Mouse (Mus musculus): Measurements from ENCODE around the gene Tmem259. TPM values are rescaled to one million over a fixed set of nuclear protein-coding genes. Genes with fewer than 3 reads are reported as not detected.

The Tmem259 gene
- polyA plus RNA-seq (2014; fragmentation: Illumina TruSeq; extraction: RNeasy Lipid Tissue Mini Kit (QIAGEN cat#74804); ENCODE audit: low replicate concordance), result 0.45 TPM

GRCm38 (mm10) chr10:79984195-79984816 is at the start of gene Tmem259:
TSS of gene Tmem259 (minus strand) at chr10:79984330.

GRCm38 (mm10) chr10:80016511-80016910 is 32.4 kb upstream of the Tmem259 start, which contains the start of gene Arhgap45:
TSS of gene Arhgap45 (plus strand) at chr10:80016653.

GRCm38 (mm10) chr10:79996272-79997033 is 12.3 kb upstream of the Tmem259 start, which contains the start of gene Abca7:
TSS of gene Abca7 (plus strand) at chr10:79996494.

GRCm38 (mm10) chr10:79988506-79989271 is 4.6 kb upstream of the Tmem259 start, which contains the start of gene Cnn2:
TSS of gene Cnn2 (plus strand) at chr10:79988584.

GRCm38 (mm10) chr10:79970415-79971182 is 13.5 kb downstream of the Tmem259 start, which contains the start of gene Grin3b:
TSS of gene Grin3b (plus strand) at chr10:79970715.

GRCm38 (mm10) chr10:79959847-79960601 is 24.1 kb downstream of the Tmem259 start, which contains the start of gene Wdr18:
TSS of gene Wdr18 (plus strand) at chr10:79960152.

GRCm38 (mm10) chr10:79926491-79927323 is 57.4 kb downstream of the Tmem259 start, which contains the start of gene Arid3a:
TSS of gene Arid3a (plus strand) at chr10:79927043.

Other genes with a start within 250 kb of the Tmem259 start
- not detected for gene Polrmt, start 237.7 kb downstream of the Tmem259 start, polyA plus RNA-seq (2014; fragmentation: Illumina TruSeq; extraction: RNeasy Lipid Tissue Mini Kit (QIAGEN cat#74804); ENCODE audit: low replicate concordance)
- gene Fgf22, start 229.3 kb downstream of the Tmem259 start, polyA plus RNA-seq (2014; fragmentation: Illumina TruSeq; extraction: RNeasy Lipid Tissue Mini Kit (QIAGEN cat#74804); ENCODE audit: low replicate concordance), result not detected
- gene Rnf126, start 217.4 kb downstream of the Tmem259 start, polyA plus RNA-seq (2014; fragmentation: Illumina TruSeq; extraction: RNeasy Lipid Tissue Mini Kit (QIAGEN cat#74804); ENCODE audit: low replicate concordance), result 0.41 TPM
- gene Fstl3, start 207.1 kb downstream of the Tmem259 start, polyA plus RNA-seq (2014; fragmentation: Illumina TruSeq; extraction: RNeasy Lipid Tissue Mini Kit (QIAGEN cat#74804); ENCODE audit: low replicate concordance), result 0.45 TPM
- not detected for gene Prss57, start 193.4 kb downstream of the Tmem259 start, polyA plus RNA-seq (2014; fragmentation: Illumina TruSeq; extraction: RNeasy Lipid Tissue Mini Kit (QIAGEN cat#74804); ENCODE audit: low replicate concordance)
- not detected for gene Palm, start 190.8 kb downstream of the Tmem259 start, polyA plus RNA-seq (2014; fragmentation: Illumina TruSeq; extraction: RNeasy Lipid Tissue Mini Kit (QIAGEN cat#74804); ENCODE audit: low replicate concordance)
- 3.9 TPM for gene Misp, start 163.3 kb downstream of the Tmem259 start, polyA plus RNA-seq (2014; fragmentation: Illumina TruSeq; extraction: RNeasy Lipid Tissue Mini Kit (QIAGEN cat#74804); ENCODE audit: low replicate concordance)
- 52.9 TPM for gene Ptbp1, start 129.9 kb downstream of the Tmem259 start, polyA plus RNA-seq (2014; fragmentation: Illumina TruSeq; extraction: RNeasy Lipid Tissue Mini Kit (QIAGEN cat#74804); ENCODE audit: low replicate concordance)
- not detected for gene Prtn3, start 109.9 kb downstream of the Tmem259 start, polyA plus RNA-seq (2014; fragmentation: Illumina TruSeq; extraction: RNeasy Lipid Tissue Mini Kit (QIAGEN cat#74804); ENCODE audit: low replicate concordance)
- not detected for gene Plppr3, start 109.7 kb downstream of the Tmem259 start, polyA plus RNA-seq (2014; fragmentation: Illumina TruSeq; extraction: RNeasy Lipid Tissue Mini Kit (QIAGEN cat#74804); ENCODE audit: low replicate concordance)
- not detected for gene Elane, start 98.1 kb downstream of the Tmem259 start, polyA plus RNA-seq (2014; fragmentation: Illumina TruSeq; extraction: RNeasy Lipid Tissue Mini Kit (QIAGEN cat#74804); ENCODE audit: low replicate concordance)
- gene Cfd, start 93.5 kb downstream of the Tmem259 start, polyA plus RNA-seq (2014; fragmentation: Illumina TruSeq; extraction: RNeasy Lipid Tissue Mini Kit (QIAGEN cat#74804); ENCODE audit: low replicate concordance), result 0.67 TPM
- gene Med16, start 75.4 kb downstream of the Tmem259 start, polyA plus RNA-seq (2014; fragmentation: Illumina TruSeq; extraction: RNeasy Lipid Tissue Mini Kit (QIAGEN cat#74804); ENCODE audit: low replicate concordance), result 0.11 TPM
- gene Gm26602, start 73.5 kb downstream of the Tmem259 start, polyA plus RNA-seq (2014; fragmentation: Illumina TruSeq; extraction: RNeasy Lipid Tissue Mini Kit (QIAGEN cat#74804); ENCODE audit: low replicate concordance), result not detected
- gene Kiss1r, start 67.4 kb downstream of the Tmem259 start, polyA plus RNA-seq (2014; fragmentation: Illumina TruSeq; extraction: RNeasy Lipid Tissue Mini Kit (QIAGEN cat#74804); ENCODE audit: low replicate concordance), result not detected
- gene R3hdm4, start 63.1 kb downstream of the Tmem259 start, polyA plus RNA-seq (2014; fragmentation: Illumina TruSeq; extraction: RNeasy Lipid Tissue Mini Kit (QIAGEN cat#74804); ENCODE audit: low replicate concordance), result 1.5 TPM
- gene Arid3a, start 57.3 kb downstream of the Tmem259 start, polyA plus RNA-seq (2014; fragmentation: Illumina TruSeq; extraction: RNeasy Lipid Tissue Mini Kit (QIAGEN cat#74804); ENCODE audit: low replicate concordance), result 2.3 TPM
- gene Wdr18, start 24.2 kb downstream of the Tmem259 start, polyA plus RNA-seq (2014; fragmentation: Illumina TruSeq; extraction: RNeasy Lipid Tissue Mini Kit (QIAGEN cat#74804); ENCODE audit: low replicate concordance), result 1.0 TPM
- gene Grin3b, start 13.6 kb downstream of the Tmem259 start, polyA plus RNA-seq (2014; fragmentation: Illumina TruSeq; extraction: RNeasy Lipid Tissue Mini Kit (QIAGEN cat#74804); ENCODE audit: low replicate concordance), result not detected
- gene Cnn2, start 4.3 kb upstream of the Tmem259 start, polyA plus RNA-seq (2014; fragmentation: Illumina TruSeq; extraction: RNeasy Lipid Tissue Mini Kit (QIAGEN cat#74804); ENCODE audit: low replicate concordance), result 1.9 TPM
- 0.11 TPM for gene Abca7, start 12.2 kb upstream of the Tmem259 start, polyA plus RNA-seq (2014; fragmentation: Illumina TruSeq; extraction: RNeasy Lipid Tissue Mini Kit (QIAGEN cat#74804); ENCODE audit: low replicate concordance)
- gene Arhgap45, start 32.3 kb upstream of the Tmem259 start, polyA plus RNA-seq (2014; fragmentation: Illumina TruSeq; extraction: RNeasy Lipid Tissue Mini Kit (QIAGEN cat#74804); ENCODE audit: low replicate concordance), result 0.19 TPM
- gene Polr2e, start 55.5 kb upstream of the Tmem259 start, polyA plus RNA-seq (2014; fragmentation: Illumina TruSeq; extraction: RNeasy Lipid Tissue Mini Kit (QIAGEN cat#74804); ENCODE audit: low replicate concordance), result not detected
- gene Gpx4, start 62.8 kb upstream of the Tmem259 start, polyA plus RNA-seq (2014; fragmentation: Illumina TruSeq; extraction: RNeasy Lipid Tissue Mini Kit (QIAGEN cat#74804); ENCODE audit: low replicate concordance), result 27.2 TPM
- gene Sbno2, start 121.2 kb upstream of the Tmem259 start, polyA plus RNA-seq (2014; fragmentation: Illumina TruSeq; extraction: RNeasy Lipid Tissue Mini Kit (QIAGEN cat#74804); ENCODE audit: low replicate concordance), result 0.52 TPM
- gene Stk11, start 131.5 kb upstream of the Tmem259 start, polyA plus RNA-seq (2014; fragmentation: Illumina TruSeq; extraction: RNeasy Lipid Tissue Mini Kit (QIAGEN cat#74804); ENCODE audit: low replicate concordance), result 3.0 TPM
- gene Atp5d, start 154.3 kb upstream of the Tmem259 start, polyA plus RNA-seq (2014; fragmentation: Illumina TruSeq; extraction: RNeasy Lipid Tissue Mini Kit (QIAGEN cat#74804); ENCODE audit: low replicate concordance), result 1.8 TPM
- gene Cbarp, start 156.5 kb upstream of the Tmem259 start, polyA plus RNA-seq (2014; fragmentation: Illumina TruSeq; extraction: RNeasy Lipid Tissue Mini Kit (QIAGEN cat#74804); ENCODE audit: low replicate concordance), result not detected
- 7.7 TPM for gene Midn, start 163.9 kb upstream of the Tmem259 start, polyA plus RNA-seq (2014; fragmentation: Illumina TruSeq; extraction: RNeasy Lipid Tissue Mini Kit (QIAGEN cat#74804); ENCODE audit: low replicate concordance)
- gene Cirbp, start 181.7 kb upstream of the Tmem259 start, polyA plus RNA-seq (2014; fragmentation: Illumina TruSeq; extraction: RNeasy Lipid Tissue Mini Kit (QIAGEN cat#74804); ENCODE audit: low replicate concordance), result 12.5 TPM
- not detected for gene 1600002K03Rik, start 188.6 kb upstream of the Tmem259 start, polyA plus RNA-seq (2014; fragmentation: Illumina TruSeq; extraction: RNeasy Lipid Tissue Mini Kit (QIAGEN cat#74804); ENCODE audit: low replicate concordance)
- gene Efna2, start 195.2 kb upstream of the Tmem259 start, polyA plus RNA-seq (2014; fragmentation: Illumina TruSeq; extraction: RNeasy Lipid Tissue Mini Kit (QIAGEN cat#74804); ENCODE audit: low replicate concordance), result 0.37 TPM
- 3.4 TPM for gene Mum1, start 242.1 kb upstream of the Tmem259 start, polyA plus RNA-seq (2014; fragmentation: Illumina TruSeq; extraction: RNeasy Lipid Tissue Mini Kit (QIAGEN cat#74804); ENCODE audit: low replicate concordance)

All from small intestine, adult 10 weeks (tissue).